Mouse (Mus musculus) liver, embryonic 13.5 days (tissue): Measurements from ENCODE around the gene Gabra5. TPM values are rescaled to one million over a fixed set of nuclear protein-coding genes. Genes with fewer than 3 reads are reported as not detected.

Source experiments
- ATAC-seq: fragments of 200-750 bp; cut with Nextera tagmentation; 2 replicates; pipeline ENCODE4 v1.8.0; 2017; ENCODE audit warnings: low read depth, mild to moderate bottlenecking, moderate number of reproducible peaks, moderate library complexity
- DNase-seq: peaks from one replicate; pipeline ENCODE4 v3.0.0; 2022
- H3K27ac ChIP-seq: fragments of 300-500 bp; sonication (generic); 2 replicates; pipeline ENCODE4 v1.5.1; 2015; ENCODE audit warnings: moderate library complexity, mild to moderate bottlenecking, inconsistent platforms
- H3K27me3 ChIP-seq: fragments of 300-500 bp; sonication (generic); 2 replicates; pipeline ENCODE4 v1.6.1; 2015; ENCODE audit warnings: mild to moderate bottlenecking, inconsistent platforms
- H3K36me3 ChIP-seq: fragments of 300-500 bp; sonication (generic); 2 replicates; pipeline ENCODE4 v1.6.1; 2015; ENCODE audit warnings: mild to moderate bottlenecking, inconsistent platforms
- H3K4me1 ChIP-seq: fragments of 300-500 bp; sonication (generic); replicated peaks from 2 replicates; pipeline ENCODE4 v1.6.1; 2015; ENCODE audit warnings: inconsistent platforms
- H3K4me2 ChIP-seq: fragments of 300-500 bp; sonication (generic); 2 replicates; pipeline ENCODE4 v1.6.1; 2015; ENCODE audit warnings: inconsistent platforms, mild to moderate bottlenecking, moderate library complexity
- H3K4me3 ChIP-seq: fragments of 300-500 bp; sonication (generic); replicated peaks from 2 replicates; pipeline ENCODE4 v1.5.1; 2015; ENCODE audit warnings: mild to moderate bottlenecking, inconsistent platforms
- H3K9ac ChIP-seq: fragments of 300-500 bp; sonication (generic); 2 replicates; pipeline ENCODE4 v1.6.1; 2015; ENCODE audit warnings: mild to moderate bottlenecking, inconsistent platforms
- H3K9me3 ChIP-seq: fragments of 300-500 bp; sonication (generic); replicated peaks from 2 replicates; pipeline ENCODE4 v1.6.1; 2016; ENCODE audit warnings: inconsistent platforms
- WGBS: fragments of 180-500 bp; shearing (Covaris S2); methylation state at CpG from one replicate; pipeline ENCODE4 v1.1.7; 2015; ENCODE audit not compliant: insufficient replicate concordance; 5-methylcytosine and 5-hydroxymethylcytosine counted together
- polyA plus RNA-seq: library from polyadenylated mRNA; unstranded; fragments of >200 nt; fragmentation: Nextera tagmentation; extraction: Ambion mirVana; gene quantifications from 2 replicates; pipeline ENCODE4 v1.2.1, GENCODE M21; 2015

The Gabra5 gene
- polyA plus RNA-seq, 1 experiment from 2014 or later, result not detected

- ATAC-seq (no peak), DNase-seq (no peak)
- H3K4me1 ChIP-seq, result no peaks in the 10 kb centered on the region
- 53% methylated on average over 4 of the region's 4 CpGs for WGBS
- H3K9ac ChIP-seq, result no peak overlapping the region
- no peak overlapping the region for H3K4me2 ChIP-seq
- H3K9me3 ChIP-seq, result no peaks in the 10 kb centered on the region
- no peak overlapping the region for H3K4me3 ChIP-seq
- H3K36me3 ChIP-seq, result no peaks in the 10 kb centered on the region
- H3K27ac ChIP-seq, result no peak overlapping the region
- no peaks in the 10 kb centered on the region for H3K27me3 ChIP-seq
Observed at GRCm38 (mm10) chr7:57473811-57474525, 35.9 kb downstream of the Gabra5 start.

DNA sequence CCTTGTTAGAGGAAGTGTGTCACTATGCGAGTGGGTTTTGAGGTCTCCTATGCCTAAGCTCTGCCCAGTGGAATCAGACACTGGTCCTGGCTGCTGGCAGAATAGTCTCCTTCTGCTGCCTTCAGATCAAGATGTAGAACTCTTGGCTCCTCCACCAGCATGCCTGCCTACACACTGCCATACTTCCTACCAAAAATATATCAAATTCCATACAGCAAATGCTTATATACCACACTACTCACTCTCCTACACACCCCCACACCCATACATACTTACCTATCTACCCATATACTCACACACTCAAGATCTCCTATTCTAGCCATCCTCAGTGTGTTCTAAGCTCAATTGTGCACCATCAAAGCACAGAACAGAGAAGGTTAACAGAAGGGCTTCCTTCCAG is 38.5 kb downstream of the Gabra5 start:
- Histone ChIP-seq H3K27ac (no peak overlapping the region), H3K27me3 (no peaks in the 10 kb centered on the region), H3K4me3 (no peak overlapping the region), H3K9ac (no peak overlapping the region), H3K36me3 (no peaks in the 10 kb centered on the region), H3K4me1 (no peaks in the 10 kb centered on the region), H3K4me2 (no peak overlapping the region), H3K9me3 (no peaks in the 10 kb centered on the region)
- no peak for ATAC-seq
- 76% methylated on average over 1 of the region's 1 CpGs for WGBS
- no peak for DNase-seq

GRCm38 (mm10) chr7:57460354-57460753 is 49.5 kb downstream of the Gabra5 start:
- ATAC-seq (no peak), DNase-seq (no peak)
- H3K4me3 ChIP-seq, result no peak overlapping the region
- no peak overlapping the region for H3K9ac ChIP-seq
- WGBS, result 44% methylated on average over 5 of the region's 5 CpGs
- H3K9me3 ChIP-seq, result no peaks in the 10 kb centered on the region
- no peaks in the 10 kb centered on the region for H3K4me1 ChIP-seq
- no peak overlapping the region for H3K4me2 ChIP-seq
- no peak overlapping the region for H3K27ac ChIP-seq
- no peaks in the 10 kb centered on the region for H3K27me3 ChIP-seq
- H3K36me3 ChIP-seq, result no peaks in the 10 kb centered on the region

GRCm38 (mm10) chr7:57448239-57448638 is 61.6 kb downstream of the Gabra5 start:
- 40% methylated on average over 1 of the region's 1 CpGs for WGBS
- Histone ChIP-seq H3K4me3 (no peak overlapping the region), H3K27me3 (no peaks in the 10 kb centered on the region), H3K9ac (no peak overlapping the region), H3K27ac (no peak overlapping the region), H3K4me2 (no peak overlapping the region), H3K9me3 (no peaks in the 10 kb centered on the region), H3K4me1 (no peaks in the 10 kb centered on the region), H3K36me3 (no peaks in the 10 kb centered on the region)
- ATAC-seq (no peak), DNase-seq (no peak)

DNA sequence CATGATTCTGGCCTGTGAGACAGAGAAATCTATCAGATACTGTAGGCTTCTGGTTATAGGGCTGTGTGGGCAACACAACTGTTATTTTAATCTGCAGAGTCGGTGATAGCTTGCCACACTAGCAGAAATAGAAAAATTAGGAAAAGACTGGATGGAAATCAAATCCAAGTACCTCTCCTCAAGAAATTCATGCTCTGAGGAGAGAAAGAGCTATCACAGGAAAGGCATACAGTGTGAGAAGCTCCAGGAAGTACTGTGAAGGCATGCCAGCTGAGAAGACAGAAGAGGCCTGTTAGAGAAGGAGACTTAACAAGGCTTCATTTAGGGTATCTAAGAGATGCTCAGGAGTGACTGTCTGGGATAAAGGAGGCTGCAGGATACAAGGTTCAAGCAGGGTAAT is 87.2 kb downstream of the Gabra5 start:
- Histone ChIP-seq H3K4me2 (no peak overlapping the region), H3K4me3 (no peak overlapping the region), H3K27me3 (no peaks in the 10 kb centered on the region), H3K9me3 (no peaks in the 10 kb centered on the region), H3K9ac (no peak overlapping the region), H3K4me1 (no peaks in the 10 kb centered on the region), H3K27ac (no peak overlapping the region), H3K36me3 (no peaks in the 10 kb centered on the region)
- ATAC-seq, result no peak
- 58% methylated on average over 1 of the region's 1 CpGs for WGBS
- no peak for DNase-seq

- H3K4me2 ChIP-seq, result no peak overlapping the region
- no peaks in the 10 kb centered on the region for H3K9me3 ChIP-seq
- no peak for ATAC-seq
- no peak for DNase-seq
- H3K9ac ChIP-seq, result no peak overlapping the region
- H3K27me3 ChIP-seq, result no peaks in the 10 kb centered on the region
- H3K36me3 ChIP-seq, result no peaks in the 10 kb centered on the region
- no peak overlapping the region for H3K4me3 ChIP-seq
- 67% methylated on average over 1 of the region's 1 CpGs for WGBS
- no peaks in the 10 kb centered on the region for H3K4me1 ChIP-seq
- no peak overlapping the region for H3K27ac ChIP-seq
Observed at GRCm38 (mm10) chr7:57421044-57421443, 88.8 kb downstream of the Gabra5 start.

GRCm38 (mm10) chr7:57419392-57419791 is 90.5 kb downstream of the Gabra5 start, which contains the start of gene Gabrb3:
TSS of gene Gabrb3 (plus strand) at chr7:57419692.
- ATAC-seq (no peak), DNase-seq (no peak)
- H3K9me3 ChIP-seq, result no peaks in the 10 kb centered on the region
- H3K4me2 ChIP-seq, result no peak within 1 kb of the TSS
- no peaks in the 10 kb centered on the region for H3K4me1 ChIP-seq
- no peak within 1 kb of the TSS for H3K4me3 ChIP-seq
- no peak within 1 kb of the TSS for H3K27ac ChIP-seq
- no peaks in the 10 kb centered on the region for H3K27me3 ChIP-seq
- no peak within 1 kb of the TSS for H3K9ac ChIP-seq
- H3K36me3 ChIP-seq, result no peaks in the 10 kb centered on the region
- WGBS, result 65% methylated on average over 2 of the region's 2 CpGs

GRCm38 (mm10) chr7:57412896-57413295 is 97.0 kb downstream of the Gabra5 start:
- no peaks in the 10 kb centered on the region; the same call in 1 of the 2 replicates for H3K9me3 ChIP-seq
- no peak overlapping the region for H3K4me2 ChIP-seq
- no peaks in the 10 kb centered on the region for H3K36me3 ChIP-seq
- 16% methylated on average over 1 of the region's 1 CpGs for WGBS
- no peaks in the 10 kb centered on the region for H3K4me1 ChIP-seq
- H3K9ac ChIP-seq, result no peak overlapping the region
- ATAC-seq (no peak), DNase-seq (no peak)
- no peak overlapping the region for H3K4me3 ChIP-seq
- no peak overlapping the region for H3K27ac ChIP-seq
- no peaks in the 10 kb centered on the region for H3K27me3 ChIP-seq

- H3K27ac ChIP-seq, result no peak overlapping the region
- ATAC-seq, result no peak
- no peaks in the 10 kb centered on the region; the same call in 1 of the 2 replicates for H3K9me3 ChIP-seq
Observed at GRCm38 (mm10) chr7:57411163-57411562, 98.7 kb downstream of the Gabra5 start.

DNA sequence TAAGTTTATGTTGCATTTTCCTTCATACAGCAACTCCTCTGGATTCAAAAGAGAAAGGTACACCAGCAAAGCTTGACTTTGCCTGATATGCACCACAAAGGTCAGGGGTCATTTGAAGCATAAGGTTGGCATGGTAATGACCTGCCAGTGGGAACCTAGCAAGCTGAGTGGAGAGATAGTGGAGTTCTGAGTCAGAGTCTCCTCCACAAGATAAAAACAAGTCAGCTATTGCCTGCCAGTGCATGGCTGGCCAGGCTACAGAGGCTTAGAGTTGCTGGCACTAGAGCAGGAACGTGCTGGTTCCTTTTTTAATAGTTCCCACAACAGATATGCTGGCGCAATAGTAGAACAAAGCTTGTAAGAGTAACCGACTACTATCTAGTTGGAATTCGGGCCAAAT is 116.3 kb downstream of the Gabra5 start:
- no peak overlapping the region for H3K9ac ChIP-seq
- H3K4me2 ChIP-seq, result no peak overlapping the region
- H3K9me3 ChIP-seq, result no peaks in the 10 kb centered on the region
- H3K27me3 ChIP-seq, result no peaks in the 10 kb centered on the region
- no peak overlapping the region for H3K4me3 ChIP-seq
- no peaks in the 10 kb centered on the region for H3K4me1 ChIP-seq
- no peaks in the 10 kb centered on the region for H3K36me3 ChIP-seq
- WGBS, result 66% methylated on average over 4 of the region's 4 CpGs
- no peak for DNase-seq
- H3K27ac ChIP-seq, result no peak overlapping the region
- ATAC-seq, result no peak

More at GRCm38 (mm10) chr7:57411163-57411562, 98.7 kb downstream of the Gabra5 start:
- Histone ChIP-seq H3K27me3 (no peaks in the 10 kb centered on the region), H3K4me1 (no peaks in the 10 kb centered on the region), H3K4me3 (no peak overlapping the region), H3K9ac (no peak overlapping the region), H3K4me2 (no peak overlapping the region), H3K36me3 (no peaks in the 10 kb centered on the region)
- WGBS, result 73% methylated on average over 4 of the region's 4 CpGs
- no peak for DNase-seq

DNA sequence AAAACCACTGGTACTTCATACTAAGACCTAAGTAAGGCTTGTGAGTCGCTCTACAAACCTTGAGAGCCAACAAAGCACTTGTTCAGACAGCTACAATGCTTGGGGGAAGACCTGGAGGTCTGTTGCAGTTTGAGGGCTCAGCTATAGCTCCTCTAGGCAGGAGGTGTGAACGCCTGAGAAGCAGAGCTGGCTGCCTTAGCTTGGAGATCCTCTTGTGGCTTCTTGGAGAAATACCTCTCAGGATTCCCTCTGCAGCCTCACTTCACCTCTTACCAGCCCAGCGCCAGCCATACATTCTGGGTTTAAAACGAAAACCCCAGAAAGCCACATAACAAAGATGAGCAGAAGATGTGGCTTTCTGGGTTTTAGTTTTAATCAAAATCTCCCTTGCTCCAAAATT is 119.8 kb downstream of the Gabra5 start:
- Histone ChIP-seq H3K27ac (no peak overlapping the region), H3K4me1 (no peaks in the 10 kb centered on the region), H3K9me3 (no peaks in the 10 kb centered on the region), H3K4me3 (no peak overlapping the region), H3K27me3 (peaks cover 28% of the 10 kb centered on the region), H3K9ac (no peak overlapping the region), H3K4me2 (no peak overlapping the region), H3K36me3 (no peaks in the 10 kb centered on the region)
- WGBS, result 25% methylated on average over 4 of the region's 4 CpGs
- no peak for ATAC-seq
- no peak for DNase-seq

DNA sequence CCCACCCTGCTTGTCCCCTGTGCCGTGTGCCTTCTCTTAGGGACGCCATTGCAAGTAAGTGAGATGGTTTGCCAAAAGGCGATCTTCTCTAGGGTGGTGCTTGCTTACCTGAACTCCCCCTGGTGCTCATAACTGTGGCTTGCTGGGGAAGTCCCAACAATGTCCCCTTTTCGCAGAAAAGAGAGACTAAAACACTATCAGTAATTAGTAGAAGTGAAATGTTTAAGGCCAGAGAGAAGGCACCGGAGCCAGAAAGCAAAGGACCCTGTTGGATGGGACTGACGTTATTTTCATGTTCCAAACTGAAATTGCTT is 122.6 kb downstream of the Gabra5 start:
- ATAC-seq (no peak), DNase-seq (no peak)
- Histone ChIP-seq H3K9ac (no peak overlapping the region), H3K4me2 (peak overlapping the region; percentile 51), H3K36me3 (no peaks in the 10 kb centered on the region), H3K27me3 (peaks cover 28% of the 10 kb centered on the region), H3K4me3 (peak overlapping the region; percentile 35; the same call in 1 of the 2 replicates), H3K27ac (no peak overlapping the region), H3K9me3 (no peaks in the 10 kb centered on the region), H3K4me1 (no peaks in the 10 kb centered on the region)
- WGBS, result 22% methylated on average over 6 of the region's 6 CpGs
